Mouse (Mus musculus) stomach, embryonic 16.5 days (tissue): Measurements from ENCODE around the gene Capn11. TPM values are rescaled to one million over a fixed set of nuclear protein-coding genes. Genes with fewer than 3 reads are reported as not detected.
A peak's percentile ranks its signal among the peaks of the same experiment; 100 is the strongest.

Experiments used
- ATAC-seq: fragments of 200-750 bp; cut with Nextera tagmentation; 2 replicates; pipeline ENCODE4 v1.8.0; 2017; ENCODE audit warnings: moderate number of reproducible peaks, moderate TSS enrichment; ENCODE audit not compliant: insufficient read depth, low FRiP score
- H3K27ac ChIP-seq: fragments of 300-500 bp; sonication (generic); 2 replicates; pipeline ENCODE4 v1.5.1; 2014; ENCODE audit warnings: low read length
- H3K27me3 ChIP-seq: fragments of 300-500 bp; sonication (generic); 2 replicates; pipeline ENCODE4 v1.6.1; 2014; ENCODE audit warnings: low read length, control low read depth, mixed read lengths; ENCODE audit not compliant: control insufficient read depth, insufficient read depth
- H3K36me3 ChIP-seq: fragments of 300-500 bp; sonication (generic); 2 replicates; pipeline ENCODE4 v1.6.1; 2014; ENCODE audit warnings: low read length; ENCODE audit not compliant: control insufficient read depth, insufficient read depth
- H3K4me1 ChIP-seq: fragments of 300-500 bp; sonication (generic); 2 replicates; pipeline ENCODE4 v1.6.1; 2014; ENCODE audit warnings: low read length, control low read depth, mixed read lengths; ENCODE audit not compliant: control insufficient read depth, insufficient read depth
- H3K4me2 ChIP-seq: fragments of 300-500 bp; sonication (generic); 2 replicates; pipeline ENCODE4 v1.6.1; 2014; ENCODE audit warnings: low read depth, low read length, mixed read lengths
- H3K4me3 ChIP-seq: fragments of 300-500 bp; sonication (generic); replicated peaks from 2 replicates; pipeline ENCODE4 v1.5.1; 2014; ENCODE audit warnings: mild to moderate bottlenecking, low read length
- H3K9ac ChIP-seq: fragments of 300-500 bp; sonication (generic); 2 replicates; pipeline ENCODE4 v1.6.1; 2014; ENCODE audit warnings: low read length
- H3K9me3 ChIP-seq: fragments of 300-500 bp; sonication (generic); replicated peaks from 2 replicates; pipeline ENCODE4 v1.6.1; 2016; ENCODE audit warnings: low read length, control low read depth; ENCODE audit not compliant: control insufficient read depth
- WGBS: fragments of 180-500 bp; shearing (Covaris S2); extraction: QIAGEN DNeasy Blood & Tissue Kit; methylation state at CpG from one replicate; pipeline ENCODE4 v1.1.7; 2014; 5-methylcytosine and 5-hydroxymethylcytosine counted together
- polyA plus RNA-seq: library from polyadenylated mRNA; unstranded; fragments of >200 nt; fragmentation: Nextera tagmentation; extraction: Ambion mirVana; gene quantifications from 2 replicates; pipeline ENCODE4 v1.2.1, GENCODE M21; 2015

Gene Capn11
- polyA plus RNA-seq, 1 experiment from 2014 or later, result 0.45 TPM

DNA sequence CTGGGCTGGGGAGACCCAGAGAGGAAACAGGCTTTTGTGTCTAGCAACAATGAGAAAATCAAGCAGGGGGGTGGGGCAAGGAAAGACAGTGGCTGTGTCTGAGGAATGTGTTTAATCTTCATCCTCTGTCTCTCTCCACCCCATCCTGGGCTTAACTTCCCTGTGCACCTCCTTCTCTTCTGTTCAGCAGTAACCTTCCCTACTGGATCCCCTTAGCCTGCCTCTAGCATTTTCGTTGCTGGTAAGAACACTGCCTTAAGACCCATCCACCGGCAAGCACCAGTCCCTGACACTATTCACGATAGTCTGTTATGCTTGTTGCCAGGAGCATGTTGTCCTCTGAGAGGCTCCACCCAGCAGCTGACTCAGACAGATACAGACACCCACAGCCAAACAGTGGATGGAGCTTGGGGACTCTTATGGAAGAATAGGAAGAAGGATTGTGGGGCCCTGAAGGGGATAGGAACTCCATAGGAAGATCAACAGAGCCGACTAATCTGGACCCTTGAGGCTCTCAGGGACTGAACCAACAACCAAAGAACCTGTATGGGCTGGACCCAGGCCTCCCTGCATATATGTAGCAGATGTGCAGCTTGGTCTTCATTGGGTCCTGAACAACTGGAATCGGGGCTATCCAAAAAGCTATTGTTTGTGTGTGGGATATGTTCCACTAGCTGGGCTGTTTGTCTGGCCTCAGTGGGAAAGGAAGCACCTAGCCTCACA, 48.8 kb downstream of the Capn11 start:
- no peaks in the 10 kb centered on the region for H3K27me3 ChIP-seq
- H3K36me3 ChIP-seq, result no peaks in the 10 kb centered on the region
- no peak overlapping the region for H3K4me3 ChIP-seq
- H3K4me2 ChIP-seq, result no peak overlapping the region
- peak; percentile 47 for ATAC-seq
- no peak overlapping the region for H3K9ac ChIP-seq
- 35% methylated on average over 5 of the region's 5 CpGs for WGBS
- no peaks in the 10 kb centered on the region for H3K9me3 ChIP-seq
- H3K27ac ChIP-seq, result peak overlapping the region; percentile 60; the same call in 1 of the 2 replicates
- 0 out of 2 replicates have a peak, but pooled peaks cover 5% of the 10 kb centered on the region for H3K4me1 ChIP-seq

DNA sequence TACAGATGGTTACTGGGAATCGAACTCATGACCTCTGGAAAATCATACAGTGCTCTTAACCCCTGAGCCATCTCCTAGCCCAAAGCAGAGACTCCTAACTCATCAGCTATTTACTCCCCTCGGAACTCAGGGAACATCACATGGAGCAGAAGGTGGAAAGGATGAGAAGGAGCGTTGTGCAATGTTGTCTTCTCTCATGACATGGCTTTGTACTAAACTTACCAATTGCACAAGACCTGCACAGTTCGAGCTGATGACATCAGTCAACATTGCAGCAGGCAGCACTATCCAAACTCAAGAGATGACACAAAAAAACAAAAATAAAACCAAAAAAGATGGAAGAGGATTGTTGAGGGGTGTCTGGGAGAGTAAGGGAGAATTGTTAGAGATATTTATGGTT, 50.7 kb downstream of the Capn11 start:
- no peak overlapping the region for H3K4me3 ChIP-seq
- H3K27ac ChIP-seq, result no peak overlapping the region
- no peaks in the 10 kb centered on the region for H3K36me3 ChIP-seq
- H3K4me1 ChIP-seq, result 0 out of 2 replicates have a peak, but pooled peaks cover 5% of the 10 kb centered on the region
- H3K27me3 ChIP-seq, result no peaks in the 10 kb centered on the region
- WGBS, result 87% methylated on average over 4 of the region's 4 CpGs
- H3K4me2 ChIP-seq, result no peak overlapping the region
- ATAC-seq, result no peak
- no peak overlapping the region for H3K9ac ChIP-seq
- no peaks in the 10 kb centered on the region for H3K9me3 ChIP-seq

DNA sequence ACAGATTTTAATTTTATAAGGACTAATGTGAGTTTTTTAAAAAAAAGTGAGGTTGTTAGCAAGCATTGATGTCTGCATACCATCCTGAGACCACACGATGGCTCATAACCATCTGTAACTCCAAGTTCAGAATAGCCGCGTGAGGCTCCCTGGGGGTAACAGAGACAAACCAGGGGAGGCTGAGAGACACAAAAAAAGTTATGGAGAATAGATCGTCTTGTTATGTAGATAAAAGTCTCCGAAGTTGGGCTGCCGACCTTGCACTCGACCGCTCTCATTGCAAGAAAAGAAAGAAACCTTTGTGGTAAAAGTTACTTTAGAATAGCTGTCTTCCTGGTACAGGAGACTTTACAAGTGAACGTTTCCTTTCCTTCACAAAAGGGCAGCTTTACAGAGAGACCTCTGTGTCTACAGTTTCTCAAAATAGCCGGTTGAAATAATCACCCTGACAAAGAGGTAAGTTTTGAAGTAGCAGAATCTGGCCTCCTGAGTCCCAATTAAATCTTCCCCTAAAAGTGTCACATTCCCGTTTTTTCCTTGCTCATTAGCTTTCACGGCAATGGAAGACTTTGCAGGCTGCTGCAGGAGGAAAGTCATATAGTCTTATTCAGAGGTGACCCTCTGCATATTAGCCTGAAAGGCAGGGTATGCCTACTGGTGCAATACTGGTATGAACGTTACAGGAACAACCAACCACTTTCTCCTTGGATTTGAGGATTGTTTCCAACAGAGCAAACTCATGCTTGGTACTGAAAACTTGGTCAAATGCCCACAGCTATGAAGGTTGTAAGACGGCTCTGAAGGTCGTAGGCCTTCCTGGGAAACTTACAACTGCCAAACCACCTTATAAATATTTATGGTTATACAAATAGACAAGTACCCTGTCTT, 51.9 kb downstream of the Capn11 start:
- Histone ChIP-seq H3K4me3 (no peak overlapping the region), H3K4me1 (peaks cover 5% of the 10 kb centered on the region; the same call in 1 of the 2 replicates), H3K27me3 (no peaks in the 10 kb centered on the region), H3K4me2 (no peak overlapping the region), H3K36me3 (no peaks in the 10 kb centered on the region), H3K9me3 (no peaks in the 10 kb centered on the region), H3K9ac (no peak overlapping the region), H3K27ac (no peak overlapping the region)
- 75% methylated on average over 15 of the region's 15 CpGs for WGBS
- no peak for ATAC-seq

DNA sequence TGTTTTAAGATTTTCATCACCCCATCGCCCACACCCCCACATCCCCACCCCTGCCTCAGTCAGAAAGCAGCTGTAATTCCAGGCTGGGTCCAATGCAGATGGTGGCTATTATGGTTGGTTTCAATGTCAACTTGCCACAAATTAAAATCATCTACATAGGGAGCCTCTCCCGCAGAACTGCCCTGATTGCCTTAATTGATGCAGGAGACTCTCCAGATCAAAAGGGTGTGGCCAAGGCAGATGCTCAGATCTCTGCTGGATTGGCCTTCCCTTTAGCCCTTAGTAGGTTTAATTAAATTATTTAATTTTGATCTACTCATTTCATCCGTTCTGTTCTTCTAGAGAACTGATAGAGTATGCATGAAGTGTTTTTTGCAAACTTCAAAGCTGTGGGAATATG, 56.1 kb downstream of the Capn11 start:
- no peak for ATAC-seq
- WGBS, result 80% methylated on average over 3 of the region's 3 CpGs
- H3K4me1 ChIP-seq, result peaks cover 27% of the 10 kb centered on the region
- H3K9ac ChIP-seq, result no peak overlapping the region
- no peak overlapping the region for H3K27ac ChIP-seq
- no peak overlapping the region for H3K4me3 ChIP-seq
- H3K4me2 ChIP-seq, result no peak overlapping the region
- H3K36me3 ChIP-seq, result no peaks in the 10 kb centered on the region
- H3K27me3 ChIP-seq, result 0 out of 2 replicates have a peak, but pooled peaks cover 3% of the 10 kb centered on the region
- H3K9me3 ChIP-seq, result no peaks in the 10 kb centered on the region

DNA sequence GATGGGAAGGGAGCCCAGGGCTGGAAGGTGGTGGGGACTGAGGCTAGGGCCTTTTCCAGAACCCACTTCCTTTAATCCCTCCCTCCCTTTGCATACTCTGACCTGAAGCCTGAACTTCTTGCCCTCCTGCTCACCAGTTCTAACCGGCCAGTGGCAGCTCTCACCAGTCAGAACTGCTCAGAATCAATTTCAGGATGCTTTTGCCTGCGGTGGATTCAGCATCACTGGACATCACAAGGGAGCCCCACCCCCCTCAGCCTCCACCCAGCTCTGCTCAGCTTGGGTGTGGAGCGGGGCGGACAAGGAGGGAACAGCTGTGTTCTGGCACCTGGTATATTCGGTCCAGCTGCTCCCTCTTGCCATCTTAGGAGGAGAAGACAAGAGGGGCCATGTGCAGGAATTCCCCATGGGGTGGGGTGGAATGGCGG, 57.2 kb downstream of the Capn11 start, which contains the start of gene Mymx:
Mymx (minus strand) TSS at position 226 of the 428 bp plus-strand sequence.
- ATAC-seq, result no peak
- Histone ChIP-seq H3K4me2 (no peak within 1 kb of the TSS), H3K4me3 (no peak within 1 kb of the TSS), H3K9me3 (no peaks in the 10 kb centered on the region), H3K27me3 (0 out of 2 replicates have a peak, but pooled peaks cover 3% of the 10 kb centered on the region), H3K27ac (no peak within 1 kb of the TSS), H3K4me1 (peaks cover 32% of the 10 kb centered on the region), H3K36me3 (no peaks in the 10 kb centered on the region), H3K9ac (peak within 1 kb of the TSS; percentile 2; the same call in 1 of the 2 replicates)
- WGBS, result 39% methylated on average over 6 of the region's 6 CpGs

DNA sequence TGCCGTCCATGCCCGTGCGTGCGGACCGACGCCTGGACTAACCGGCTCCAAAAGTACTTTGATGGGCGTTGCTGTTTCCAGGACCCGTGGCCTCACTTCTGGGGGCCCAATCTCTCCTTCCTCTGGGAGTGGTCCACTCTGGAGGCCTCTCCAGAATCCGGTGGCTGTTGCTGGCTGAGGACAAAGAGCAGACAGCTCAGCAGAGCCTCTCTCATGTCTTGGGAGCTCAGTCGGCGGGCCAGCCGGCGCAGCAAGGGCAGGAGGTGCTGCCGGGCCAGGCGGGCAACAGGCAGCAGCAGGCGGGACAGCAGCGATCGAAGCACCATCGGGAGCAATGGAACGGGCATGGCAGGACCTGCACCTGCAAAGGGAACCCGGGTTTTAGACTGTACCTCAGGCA, 57.8 kb downstream of the Capn11 start:
- Histone ChIP-seq H3K9ac (0 out of 2 replicates have a peak overlapping the region, but pooled peaks have one; percentile 2), H3K9me3 (no peaks in the 10 kb centered on the region), H3K4me2 (no peak overlapping the region), H3K4me3 (no peak overlapping the region), H3K27ac (no peak overlapping the region), H3K4me1 (peaks cover 37% of the 10 kb centered on the region), H3K36me3 (no peaks in the 10 kb centered on the region), H3K27me3 (0 out of 2 replicates have a peak, but pooled peaks cover 3% of the 10 kb centered on the region)
- ATAC-seq, result no peak
- WGBS, result 26% methylated on average over 22 of the region's 22 CpGs

DNA sequence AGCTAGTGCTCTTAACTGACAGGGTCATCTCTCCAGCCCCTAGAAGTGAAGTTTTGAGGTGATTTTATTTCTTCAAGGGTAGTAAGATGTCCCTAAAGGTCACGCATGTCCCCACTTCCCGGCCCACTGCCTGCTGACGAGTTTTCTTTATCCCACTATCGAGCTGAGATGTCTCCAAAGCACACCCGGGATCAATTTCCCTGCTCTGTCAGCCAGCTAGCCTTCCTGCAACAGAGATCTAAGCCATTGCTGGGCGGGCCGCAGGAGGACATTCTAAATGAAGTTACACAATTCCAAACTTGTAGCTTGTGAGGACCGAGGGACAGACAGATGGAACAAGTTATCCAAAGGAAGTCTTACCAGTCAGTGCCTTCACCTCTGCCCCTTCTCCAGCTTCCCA, 58.9 kb downstream of the Capn11 start:
- ATAC-seq, result no peak
- H3K4me1 ChIP-seq, result peaks cover 42% of the 10 kb centered on the region
- no peaks in the 10 kb centered on the region for H3K36me3 ChIP-seq
- no peak overlapping the region for H3K4me2 ChIP-seq
- H3K27me3 ChIP-seq, result 0 out of 2 replicates have a peak, but pooled peaks cover 3% of the 10 kb centered on the region
- WGBS, result 70% methylated on average over 8 of the region's 8 CpGs
- H3K27ac ChIP-seq, result no peak overlapping the region
- no peak overlapping the region for H3K4me3 ChIP-seq
- no peak overlapping the region for H3K9ac ChIP-seq
- no peaks in the 10 kb centered on the region for H3K9me3 ChIP-seq

DNA sequence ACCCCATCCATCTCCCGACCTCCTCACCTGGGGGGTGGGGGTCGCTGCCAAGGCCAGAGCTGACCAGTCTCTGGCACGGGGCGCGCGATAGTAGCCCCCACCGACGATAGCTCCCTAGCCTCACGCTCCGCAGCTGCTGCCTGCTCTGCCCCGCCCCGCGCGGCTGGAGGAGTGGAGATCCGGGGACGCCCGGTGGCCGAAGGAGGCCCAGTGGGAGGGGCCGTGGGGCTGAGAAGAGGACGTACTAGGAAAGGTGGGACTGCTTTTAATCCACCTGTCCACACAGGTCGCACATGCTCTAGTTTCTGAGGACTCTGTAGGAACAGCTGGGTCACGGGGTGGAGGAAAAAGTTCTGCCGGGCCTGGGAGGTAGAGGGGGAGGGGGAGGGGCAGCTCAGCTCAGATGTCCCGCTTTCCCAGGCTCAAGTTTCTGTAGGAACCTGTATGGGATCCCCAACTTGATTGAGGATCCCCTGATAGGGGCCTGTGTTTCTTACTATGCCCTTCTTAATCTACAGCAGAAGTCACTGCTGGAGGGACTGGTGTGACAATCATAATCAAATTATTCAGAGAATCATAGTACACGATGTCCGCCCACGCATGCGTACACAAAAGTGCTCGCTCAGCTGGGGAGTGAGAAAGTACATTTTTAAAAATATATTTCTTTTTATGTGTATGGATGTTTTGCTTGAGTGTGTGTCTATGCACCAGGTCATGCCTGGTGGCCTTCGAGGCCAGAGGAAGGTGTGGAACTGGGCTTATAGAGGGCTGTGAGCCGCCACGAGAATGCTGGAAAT, 59.5 kb downstream of the Capn11 start, which contains the start of gene Slc29a1:
Slc29a1 (minus strand) TSS at position 161 of the 797 bp plus-strand sequence.
- 17% methylated on average over 32 of the region's 32 CpGs for WGBS
- peak within 1 kb of the TSS; percentile 42 for H3K4me3 ChIP-seq
- no peaks in the 10 kb centered on the region for H3K36me3 ChIP-seq
- peak within 1 kb of the TSS; percentile 62 for H3K9ac ChIP-seq
- peak within 1 kb of the TSS; percentile 73 for H3K4me2 ChIP-seq
- peak within 1 kb of the TSS; percentile 69 for H3K27ac ChIP-seq
- 0 out of 2 replicates have a peak, but pooled peaks cover 3% of the 10 kb centered on the region for H3K27me3 ChIP-seq
- ATAC-seq, result peak; percentile 78
- H3K4me1 ChIP-seq, result peaks cover 45% of the 10 kb centered on the region
- no peaks in the 10 kb centered on the region for H3K9me3 ChIP-seq
